Mouse (Mus musculus): Measurements from ENCODE around the gene Pex11b. TPM values are rescaled to one million over a fixed set of nuclear protein-coding genes. Genes with fewer than 3 reads are reported as not detected.
"Not testable (repeated sequence)": the region's sequence is repeated elsewhere in the genome, so short reads cannot be mapped to it uniquely, and the experiment has no call there.

The Pex11b gene
- polyA plus RNA-seq, 1 experiment from 2014 or later, result 39.0 TPM

DNA sequence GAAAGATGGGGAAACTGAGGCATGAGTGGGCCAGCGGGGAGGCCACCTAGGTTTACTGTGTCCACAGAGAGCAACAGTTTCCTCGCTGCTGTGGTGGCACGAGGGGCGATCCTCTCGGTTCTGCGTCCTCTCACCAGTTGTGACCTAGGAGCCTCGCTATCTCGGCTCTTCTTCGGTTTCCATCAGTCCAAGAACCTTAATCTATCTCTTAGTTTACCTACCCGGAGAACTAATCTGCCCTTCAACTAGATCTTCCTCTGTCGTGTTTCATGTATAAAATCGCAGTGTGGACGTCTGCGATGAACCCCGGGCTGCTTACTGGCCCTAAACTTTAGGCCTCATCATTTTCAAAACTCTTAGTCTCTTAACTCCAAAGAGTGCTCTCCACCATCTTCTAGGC, 730 bp downstream of the Pex11b start:
- no peak for DNase-seq (ENCODE audit: low spot score)
- H3K4me1 ChIP-seq, result peaks cover 29% of the 10 kb centered on the region
- no peaks in the 10 kb centered on the region for H3K9me3 ChIP-seq
- H3K27ac ChIP-seq, result peak overlapping the region; percentile 98
- peaks cover 57% of the 10 kb centered on the region for H3K36me3 ChIP-seq
- H3K4me3 ChIP-seq, result peak overlapping the region; percentile 98
- WGBS, result 8% methylated on average over 15 of the region's 15 CpGs
- no peaks in the 10 kb centered on the region for H3K27me3 ChIP-seq (ENCODE audit: insufficient read depth, poor library complexity, severe bottlenecking)

DNA sequence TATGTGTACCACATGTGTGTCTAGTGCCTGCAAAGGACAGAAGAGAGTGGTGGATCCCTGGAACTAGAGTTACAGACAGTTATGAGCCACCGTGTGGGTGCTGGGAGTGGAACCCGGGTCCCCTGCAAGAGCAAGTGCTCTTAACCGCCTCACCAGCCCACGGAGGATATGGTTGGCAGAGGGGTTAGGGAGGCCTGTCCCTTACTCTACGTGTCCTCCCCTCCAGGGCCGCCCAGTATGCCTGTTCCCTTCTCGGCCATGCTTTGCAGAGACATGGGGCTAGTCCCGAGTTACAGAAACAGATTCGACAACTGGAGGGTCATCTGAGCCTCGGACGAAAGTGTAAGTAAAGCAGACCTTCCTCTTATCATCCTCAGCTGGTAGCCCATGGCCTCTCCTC, 1.3 kb downstream of the Pex11b start:
- peaks cover 26% of the 10 kb centered on the region for H3K4me1 ChIP-seq
- DNase-seq (ENCODE audit: low spot score), result no peak
- H3K9me3 ChIP-seq, result no peaks in the 10 kb centered on the region
- peak overlapping the region; percentile 98 for H3K4me3 ChIP-seq
- H3K27me3 ChIP-seq (ENCODE audit: insufficient read depth, poor library complexity, severe bottlenecking), result no peaks in the 10 kb centered on the region
- peak overlapping the region; percentile 98; the same call in 1 of the 2 replicates for H3K27ac ChIP-seq
- H3K36me3 ChIP-seq, result peaks cover 56% of the 10 kb centered on the region
- 70% methylated on average over 11 of the region's 11 CpGs for WGBS

DNA sequence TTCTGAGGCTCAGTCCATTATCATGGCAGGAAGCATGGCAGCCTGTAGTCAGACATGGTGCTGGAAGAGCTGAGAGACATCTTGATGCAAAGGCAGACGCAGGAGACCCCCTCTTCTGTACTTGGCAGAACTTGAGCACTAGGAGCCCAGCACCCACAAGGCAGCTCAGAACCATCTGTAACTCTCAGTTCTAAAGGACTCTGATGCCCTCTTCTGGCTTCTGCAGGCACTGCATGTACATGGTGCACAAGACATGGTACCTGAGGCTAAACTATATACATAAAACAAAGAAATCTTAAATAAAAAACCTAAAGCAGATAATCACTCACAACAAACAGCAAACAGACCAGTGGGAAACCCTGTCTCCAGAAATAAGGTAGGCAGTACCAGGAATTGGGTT, 4.0 kb downstream of the Pex11b start:
- no peak overlapping the region for H3K4me3 ChIP-seq
- no peaks in the 10 kb centered on the region for H3K27me3 ChIP-seq (ENCODE audit: insufficient read depth, poor library complexity, severe bottlenecking)
- no peak overlapping the region for H3K27ac ChIP-seq
- H3K9me3 ChIP-seq, result no peaks in the 10 kb centered on the region
- peaks cover 50% of the 10 kb centered on the region for H3K36me3 ChIP-seq
- peaks cover 26% of the 10 kb centered on the region for H3K4me1 ChIP-seq
- 82% methylated on average over 1 of the region's 1 CpGs for WGBS
- no peak for DNase-seq (ENCODE audit: low spot score)

DNA sequence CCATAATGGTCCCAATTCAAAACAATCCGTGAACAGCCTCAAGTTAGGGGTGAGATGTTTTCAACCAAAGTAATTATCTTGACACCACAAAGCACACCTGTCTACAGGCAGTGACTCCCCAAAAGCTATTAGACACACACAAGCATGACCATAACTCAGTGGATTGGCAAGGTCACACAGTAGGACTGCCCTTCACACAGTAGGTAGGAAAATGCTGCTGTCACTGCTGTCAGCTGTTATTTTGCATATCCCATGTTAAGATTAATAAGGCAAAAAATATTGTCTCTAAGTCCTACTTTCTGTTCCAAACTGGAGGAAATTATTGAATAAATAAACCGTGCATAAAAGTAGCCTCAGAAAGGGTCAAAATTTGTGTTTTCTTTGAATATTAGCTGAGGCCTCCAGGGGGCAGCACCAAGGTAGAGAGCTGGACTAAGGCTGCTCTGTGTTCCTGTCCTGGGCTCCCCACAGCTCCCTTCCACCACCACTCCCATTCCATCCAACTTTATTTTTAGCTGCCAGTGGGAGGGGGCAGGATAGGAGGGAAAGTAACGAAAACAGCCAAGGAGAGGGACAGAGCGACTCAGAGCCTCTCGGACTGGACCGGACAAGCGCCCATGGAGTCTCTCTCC, 10.0 kb downstream of the Pex11b start, which contains the start of gene Itga10:
Itga10 (plus strand) TSS at position 567 of the 632 bp plus-strand sequence.
- Histone ChIP-seq H3K9me3 (no peaks in the 10 kb centered on the region), H3K36me3 (peaks cover 30% of the 10 kb centered on the region), H3K4me3 (peak within 1 kb of the TSS; percentile 13; the same call in 1 of the 2 replicates), H3K27me3 (ENCODE audit: insufficient read depth, poor library complexity, severe bottlenecking) (no peaks in the 10 kb centered on the region), H3K4me1 (peaks cover 15% of the 10 kb centered on the region), H3K27ac (no peak within 1 kb of the TSS)
- no peak for DNase-seq (ENCODE audit: low spot score)
- WGBS, result 53% methylated on average over 7 of the region's 7 CpGs

DNA sequence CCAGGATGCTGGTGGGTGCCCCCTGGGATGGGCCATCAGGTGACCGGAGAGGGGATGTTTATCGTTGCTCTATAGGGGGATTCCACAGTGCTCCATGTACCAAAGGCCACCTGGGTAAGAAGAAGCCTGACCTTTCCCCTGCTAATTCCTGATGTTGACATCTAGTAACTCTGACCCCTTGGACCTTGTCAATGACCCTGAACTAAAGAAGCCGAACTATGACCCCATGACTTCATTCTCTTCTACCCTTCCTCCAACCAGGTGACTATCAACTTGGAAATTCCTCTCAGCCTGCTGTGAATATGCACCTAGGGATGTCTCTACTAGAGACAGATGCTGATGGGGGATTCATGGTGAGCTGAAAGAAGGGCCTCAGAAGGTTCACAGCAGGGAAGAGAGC, 12.2 kb downstream of the Pex11b start:
- Histone ChIP-seq H3K27ac (no peak overlapping the region), H3K36me3 (peaks cover 19% of the 10 kb centered on the region), H3K4me3 (no peak overlapping the region), H3K9me3 (no peaks in the 10 kb centered on the region), H3K27me3 (ENCODE audit: insufficient read depth, poor library complexity, severe bottlenecking) (no peaks in the 10 kb centered on the region), H3K4me1 (peaks cover 23% of the 10 kb centered on the region)
- WGBS, result 73% methylated on average over 3 of the region's 3 CpGs
- DNase-seq (ENCODE audit: low spot score), result no peak

DNA sequence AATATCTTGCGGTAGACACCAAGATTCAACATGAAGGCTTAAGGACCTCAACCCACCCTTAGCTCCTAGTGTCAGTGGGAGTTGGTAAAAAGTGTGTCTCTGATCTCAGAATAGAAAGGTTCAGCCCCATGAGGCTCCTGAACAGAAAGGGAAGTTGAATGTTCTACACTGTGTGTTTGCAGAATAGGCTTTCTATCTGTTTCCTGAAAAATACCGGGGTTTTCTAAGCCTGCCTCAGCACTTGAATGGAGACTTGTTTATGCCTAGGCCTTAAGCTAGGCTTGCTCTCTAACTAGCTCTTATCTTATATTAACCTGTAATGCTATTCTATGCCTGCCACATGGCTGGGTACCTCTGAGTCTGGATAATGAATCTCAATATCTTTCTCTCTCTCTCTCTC, 25.7 kb downstream of the Pex11b start:
- DNase-seq (ENCODE audit: low spot score), result no peak
- no peak overlapping the region for H3K27ac ChIP-seq
- 77% methylated on average over 2 of the region's 2 CpGs for WGBS
- H3K4me3 ChIP-seq, result no peak overlapping the region
- H3K27me3 ChIP-seq (ENCODE audit: insufficient read depth, poor library complexity, severe bottlenecking), result 0 out of 2 replicates have a peak, but pooled peaks cover 4% of the 10 kb centered on the region
- H3K9me3 ChIP-seq, result no peaks in the 10 kb centered on the region
- peaks cover 13% of the 10 kb centered on the region for H3K4me1 ChIP-seq
- peaks cover 5% of the 10 kb centered on the region; the same call in 1 of the 2 replicates for H3K36me3 ChIP-seq

DNA sequence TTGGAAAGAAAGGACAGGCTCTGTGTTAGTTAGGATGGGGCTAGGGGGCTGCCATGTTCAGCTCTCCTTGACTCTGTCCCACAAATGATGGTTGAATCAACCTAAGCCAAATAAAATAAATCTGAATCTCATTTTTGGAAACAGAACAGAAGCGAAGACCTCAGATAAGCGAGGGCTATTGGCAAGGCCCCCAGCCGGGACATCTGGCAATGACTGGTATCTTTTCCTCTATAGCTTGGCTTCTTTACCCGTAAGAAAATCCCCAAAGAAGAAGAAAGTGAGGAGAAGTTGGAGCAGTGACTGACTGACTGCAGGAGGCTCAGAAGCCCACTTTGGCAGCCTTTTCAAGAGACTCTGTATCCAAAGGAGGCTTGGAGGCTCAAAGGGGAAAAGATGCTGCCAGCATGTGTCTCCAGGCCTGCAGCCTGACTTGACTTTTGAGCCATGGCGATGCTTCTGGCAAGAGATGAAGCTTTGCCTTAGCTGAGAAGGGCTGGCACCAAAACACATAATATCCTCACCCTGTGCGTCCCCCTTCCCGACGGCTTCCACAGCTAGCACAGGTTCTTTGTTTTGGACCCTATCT, 27.6 kb downstream of the Pex11b start:
- H3K9me3 ChIP-seq, result no peaks in the 10 kb centered on the region
- DNase-seq (ENCODE audit: low spot score), result no peak
- H3K27ac ChIP-seq, result peak overlapping the region; percentile 29; the same call in 1 of the 2 replicates
- peaks cover 13% of the 10 kb centered on the region for H3K4me1 ChIP-seq
- peak overlapping the region; percentile 49 for H3K4me3 ChIP-seq
- 0 out of 2 replicates have a peak, but pooled peaks cover 4% of the 10 kb centered on the region for H3K27me3 ChIP-seq (ENCODE audit: insufficient read depth, poor library complexity, severe bottlenecking)
- H3K36me3 ChIP-seq, result no peaks in the 10 kb centered on the region
- 45% methylated on average over 8 of the region's 8 CpGs for WGBS

DNA sequence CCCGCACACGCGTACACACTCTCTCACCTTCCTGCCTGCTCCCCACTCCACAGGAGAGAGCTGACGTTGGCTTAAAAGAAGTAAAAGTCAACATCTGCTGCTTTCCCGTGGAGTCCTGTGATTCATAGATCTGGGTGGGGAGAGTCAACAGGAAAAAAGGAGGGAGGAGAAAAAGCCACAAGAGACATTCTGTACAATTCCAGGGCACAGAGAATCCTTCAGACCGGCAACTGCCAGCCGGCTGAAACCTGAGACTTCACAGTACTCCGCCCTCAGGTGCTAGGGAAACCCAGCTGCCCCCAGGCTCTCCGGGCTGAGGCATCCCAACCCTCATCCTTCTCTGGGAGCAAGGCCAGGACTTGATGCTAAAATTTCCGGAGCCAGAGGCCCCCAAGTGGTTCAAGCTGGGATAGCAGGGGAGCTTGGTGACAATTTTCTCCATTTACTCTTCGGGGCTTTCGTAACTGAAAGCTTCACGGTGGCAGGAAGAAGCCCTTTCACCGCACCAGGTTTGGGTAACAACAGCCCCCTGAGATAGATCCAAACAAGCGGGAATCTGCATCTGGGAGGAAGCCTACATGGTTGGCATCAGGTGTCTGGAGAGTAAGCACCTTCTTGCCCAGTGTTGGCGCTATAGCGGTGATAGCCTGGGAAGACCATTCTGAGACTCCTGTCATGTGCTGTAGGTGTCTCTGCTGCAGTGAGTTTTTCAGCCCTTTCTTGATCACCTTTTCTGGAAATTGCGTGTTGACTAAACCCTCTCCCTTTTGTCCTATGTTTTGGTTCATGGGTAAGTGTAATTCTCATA, 28.5 kb downstream of the Pex11b start:
- H3K4me3 ChIP-seq, result peak overlapping the region; percentile 49
- WGBS, result 7% methylated on average over 17 of the region's 18 CpGs
- peak overlapping the region; percentile 29; the same call in 1 of the 2 replicates for H3K27ac ChIP-seq
- 0 out of 2 replicates have a peak, but pooled peaks cover 4% of the 10 kb centered on the region for H3K27me3 ChIP-seq (ENCODE audit: insufficient read depth, poor library complexity, severe bottlenecking)
- H3K4me1 ChIP-seq, result peaks cover 13% of the 10 kb centered on the region
- DNase-seq (ENCODE audit: low spot score), result peak; percentile 91
- no peaks in the 10 kb centered on the region for H3K36me3 ChIP-seq
- H3K9me3 ChIP-seq, result no peaks in the 10 kb centered on the region

DNA sequence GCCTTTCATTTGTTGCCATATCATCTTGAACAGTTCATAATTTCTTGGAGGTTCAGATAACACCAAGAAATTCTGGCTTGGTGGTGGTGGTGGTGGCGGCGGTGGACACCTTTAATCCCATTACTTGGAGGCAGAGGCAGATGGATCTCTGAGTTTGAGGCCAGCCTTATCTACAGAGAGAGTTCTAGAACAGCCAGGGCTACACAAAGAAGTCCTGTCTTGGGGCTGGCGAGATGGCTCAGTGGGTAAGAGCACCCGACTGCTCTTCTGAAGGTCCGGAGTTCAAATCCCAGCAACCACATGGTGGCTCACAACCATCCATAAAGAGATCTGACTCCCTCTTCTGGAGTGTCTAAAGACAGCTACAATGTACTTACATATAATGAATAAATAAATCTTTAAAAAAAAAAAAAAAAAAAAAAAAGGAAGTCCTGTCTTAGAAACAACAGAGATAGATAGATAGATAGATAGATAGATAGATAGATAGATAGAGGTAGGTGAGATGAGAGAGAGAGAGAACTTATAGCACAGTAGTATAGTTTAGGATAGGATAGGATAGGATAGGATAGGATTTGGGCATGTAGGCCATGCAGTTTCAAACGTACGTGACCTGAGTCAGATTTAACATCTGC, 30.7 kb downstream of the Pex11b start:
- peaks cover 24% of the 10 kb centered on the region for H3K4me1 ChIP-seq
- not testable (repeated sequence) for H3K36me3 ChIP-seq; H3K27ac ChIP-seq; H3K9me3 ChIP-seq; H3K27me3 ChIP-seq (ENCODE audit: insufficient read depth, poor library complexity, severe bottlenecking); DNase-seq (ENCODE audit: low spot score); H3K4me3 ChIP-seq
- WGBS, result 84% methylated on average over 7 of the region's 7 CpGs

DNA sequence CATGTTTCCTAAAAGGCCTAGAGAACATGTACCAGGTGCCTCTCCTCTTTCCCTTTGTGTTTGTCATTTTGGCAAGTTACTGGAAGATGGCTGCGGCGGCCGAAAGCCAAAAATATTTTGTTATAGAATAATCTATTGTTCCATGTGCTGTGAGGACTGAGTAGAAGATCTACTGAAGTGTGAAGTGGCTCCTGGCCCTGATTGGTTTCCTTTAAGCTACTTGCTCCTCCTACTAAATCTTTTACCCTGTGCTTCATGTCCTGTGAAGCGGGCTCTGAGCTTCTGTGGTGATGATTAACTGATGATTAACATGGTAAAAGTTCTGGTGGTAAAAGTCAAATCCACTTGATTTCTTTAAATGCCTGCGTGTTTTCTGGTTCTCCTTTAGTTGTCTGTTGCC, 31.7 kb downstream of the Pex11b start:
- no peak for DNase-seq (ENCODE audit: low spot score)
- WGBS, result 86% methylated on average over 5 of the region's 5 CpGs
- H3K4me3 ChIP-seq, result no peak overlapping the region

DNA sequence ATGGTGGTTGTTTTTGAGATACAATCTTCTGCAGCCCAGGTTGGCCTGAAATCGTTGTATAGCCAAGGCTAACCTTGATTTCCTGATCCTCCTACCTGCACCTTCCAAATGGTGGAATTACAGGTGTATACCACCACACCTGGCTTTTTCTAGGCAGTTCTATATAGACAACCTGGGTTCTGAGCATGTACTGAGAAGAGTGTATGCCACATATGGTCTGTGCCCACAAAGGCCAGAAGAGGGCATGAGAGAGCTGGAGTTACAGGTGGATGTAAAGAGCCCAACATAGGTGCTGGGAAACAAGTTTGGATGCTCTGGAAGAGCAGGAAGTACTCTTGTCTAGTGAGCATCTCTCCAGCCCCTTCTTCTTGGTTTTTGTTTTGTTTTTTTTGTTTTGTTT, 32.1 kb downstream of the Pex11b start:
- 43% methylated on average over 1 of the region's 1 CpGs for WGBS
- no peak for DNase-seq (ENCODE audit: low spot score)
- Histone ChIP-seq H3K4me3 (no peak overlapping the region), H3K27me3 (ENCODE audit: insufficient read depth, poor library complexity, severe bottlenecking) (peaks cover 18% of the 10 kb centered on the region), H3K4me1 (peaks cover 24% of the 10 kb centered on the region), H3K27ac (no peak overlapping the region), H3K9me3 (no peaks in the 10 kb centered on the region), H3K36me3 (no peaks in the 10 kb centered on the region)

More for the DNA sequence above, 31.7 kb downstream of the Pex11b start:
- H3K27me3 ChIP-seq (ENCODE audit: insufficient read depth, poor library complexity, severe bottlenecking), result peaks cover 15% of the 10 kb centered on the region
- H3K9me3 ChIP-seq, result no peaks in the 10 kb centered on the region
- H3K27ac ChIP-seq, result no peak overlapping the region
- H3K4me1 ChIP-seq, result peaks cover 24% of the 10 kb centered on the region
- H3K36me3 ChIP-seq, result no peaks in the 10 kb centered on the region

DNA sequence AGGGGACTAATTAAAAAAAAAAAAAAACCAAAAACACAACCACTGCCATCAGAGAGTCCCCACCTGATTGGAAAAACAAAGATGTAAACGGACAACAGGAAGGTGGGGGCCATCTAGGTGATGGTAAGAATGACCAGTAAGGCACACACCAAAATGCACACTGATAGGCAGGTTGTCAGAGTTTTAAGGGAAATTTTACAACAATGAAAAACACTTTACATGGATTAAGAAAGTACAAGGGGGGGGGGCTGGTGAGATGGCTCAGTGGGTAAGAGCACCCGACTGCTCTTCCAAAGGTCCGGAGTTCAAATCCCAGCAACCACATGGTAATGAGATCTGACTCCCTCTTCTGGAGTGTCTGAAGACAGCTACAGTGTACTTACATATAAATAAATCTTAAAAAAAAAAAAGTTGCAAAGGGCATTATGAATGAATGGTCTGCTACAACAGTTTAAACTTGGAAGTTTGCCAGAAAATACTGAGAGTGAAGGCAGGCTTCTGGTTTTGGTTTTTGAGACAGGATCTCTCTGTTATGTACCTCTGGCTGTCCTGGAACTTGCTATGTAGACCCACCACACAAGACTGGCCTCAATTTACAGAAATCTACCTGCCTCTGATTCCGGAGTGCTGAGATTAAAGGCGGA, 33.4 kb downstream of the Pex11b start:
- peaks cover 19% of the 10 kb centered on the region for H3K4me1 ChIP-seq
- H3K27ac ChIP-seq, result no peak overlapping the region
- WGBS, result 93% methylated on average over 5 of the region's 5 CpGs
- no peaks in the 10 kb centered on the region for H3K9me3 ChIP-seq
- no peak for DNase-seq (ENCODE audit: low spot score)
- H3K27me3 ChIP-seq (ENCODE audit: insufficient read depth, poor library complexity, severe bottlenecking), result peaks cover 14% of the 10 kb centered on the region
- H3K36me3 ChIP-seq, result no peaks in the 10 kb centered on the region
- no peak overlapping the region for H3K4me3 ChIP-seq
